Mouse (Mus musculus) kidney, postnatal 25 days (tissue): ENCODE results near the gene Slc7a6.

ENCODE experiments used
- DNase-seq, 2 experiments: peaks; one replicate each; pipeline ENCODE4 v3.0.0; 2021; ENCODE audit warnings: mixed read lengths in 2 of 2

Slc7a6 gene

DNA sequence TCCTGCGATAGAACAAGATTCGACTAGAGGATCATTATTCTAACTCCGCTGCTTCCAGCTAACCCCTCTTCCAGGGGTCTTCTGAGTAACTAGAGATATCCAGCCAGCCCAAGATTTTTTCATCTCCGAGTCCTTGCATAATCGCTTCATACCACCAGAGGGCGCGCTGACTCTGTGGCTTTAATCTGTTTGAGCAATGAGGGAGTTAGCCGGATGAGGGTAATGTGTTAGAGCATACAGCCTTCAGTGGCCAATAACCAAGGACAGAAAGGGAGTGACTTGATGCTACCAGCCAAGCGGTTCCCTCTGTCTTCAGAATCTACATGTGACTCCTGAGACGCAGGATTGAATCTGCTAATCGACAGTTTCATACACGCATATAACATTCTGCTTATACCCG is 27.9 kb upstream of the Slc7a6 start:
- DNase-seq: peak; percentile 81 to 88

- DNase-seq: no peak
These were observed 23.3 kb upstream of the Slc7a6 start for GRCm38 (mm10) chr8:106145331-106145730.

DNA sequence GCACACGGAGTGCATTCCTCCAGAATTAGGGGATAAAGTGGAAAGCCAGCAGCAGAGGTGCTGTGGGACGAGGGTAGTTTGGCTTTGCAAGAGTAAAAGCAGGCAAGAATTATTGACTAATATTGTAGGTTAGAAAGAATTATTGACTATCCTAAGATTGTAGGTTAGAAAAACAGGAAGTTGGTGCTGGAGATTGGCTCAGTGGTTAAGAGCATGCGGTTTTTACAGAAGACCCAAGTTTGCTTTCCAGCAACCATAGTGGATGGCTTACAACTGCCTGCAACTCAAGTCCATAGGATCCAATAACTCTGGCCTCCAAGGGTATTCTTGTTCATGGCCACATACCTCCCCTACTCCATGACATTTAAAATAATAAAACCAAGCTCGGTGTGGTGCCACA is 22.6 kb upstream of the Slc7a6 start:
- DNase-seq: no peak

DNA sequence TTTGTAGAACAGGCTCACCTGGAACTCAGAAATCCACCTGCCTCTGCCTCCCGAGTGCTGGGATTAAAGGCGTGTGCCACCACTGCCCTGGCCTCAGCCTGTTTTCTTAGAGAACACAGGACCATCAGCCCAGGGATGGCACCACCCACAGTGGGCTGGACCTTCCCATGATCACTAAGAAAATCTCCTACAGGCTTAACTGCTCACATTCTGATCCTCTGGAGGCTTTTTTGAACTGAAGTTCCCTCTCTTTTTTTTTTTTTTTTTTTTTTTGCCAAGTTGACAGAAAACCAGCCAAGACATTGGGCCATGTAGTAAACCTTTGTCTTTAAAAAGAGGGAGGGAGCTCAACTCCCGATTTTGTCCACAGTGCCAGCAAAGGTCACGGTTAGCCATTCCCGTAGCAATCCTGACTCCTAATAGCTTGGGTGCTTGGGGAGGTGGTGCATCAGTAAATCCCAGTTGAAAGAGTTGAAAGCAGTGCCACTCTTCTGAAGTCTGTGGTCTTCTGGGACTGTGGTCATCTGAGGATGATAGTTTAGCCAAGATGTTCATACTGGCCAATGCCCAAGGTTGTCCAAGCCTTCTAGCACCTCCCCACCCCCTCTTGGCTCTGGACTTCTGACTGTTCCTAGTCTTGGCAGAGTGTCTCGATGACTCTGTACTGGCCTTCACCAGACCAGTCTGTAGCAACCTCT is 20.6 kb upstream of the Slc7a6 start:
- peak in 1 of 2 experiments; percentile 34 for DNase-seq

- DNase-seq: no peak
These were observed 19.6 kb upstream of the Slc7a6 start for GRCm38 (mm10) chr8:106149025-106149424.

- peak; percentile 93 to 97 for DNase-seq
These were observed 18.6 kb upstream of the Slc7a6 start, which contains the start of gene Pla2g15 for GRCm38 (mm10) chr8:106149801-106150652. Gene Pla2g15 (plus strand): TSS chr8:106150399.

- no peak for DNase-seq
These were observed 18.0 kb upstream of the Slc7a6 start for GRCm38 (mm10) chr8:106150653-106151000.

DNA sequence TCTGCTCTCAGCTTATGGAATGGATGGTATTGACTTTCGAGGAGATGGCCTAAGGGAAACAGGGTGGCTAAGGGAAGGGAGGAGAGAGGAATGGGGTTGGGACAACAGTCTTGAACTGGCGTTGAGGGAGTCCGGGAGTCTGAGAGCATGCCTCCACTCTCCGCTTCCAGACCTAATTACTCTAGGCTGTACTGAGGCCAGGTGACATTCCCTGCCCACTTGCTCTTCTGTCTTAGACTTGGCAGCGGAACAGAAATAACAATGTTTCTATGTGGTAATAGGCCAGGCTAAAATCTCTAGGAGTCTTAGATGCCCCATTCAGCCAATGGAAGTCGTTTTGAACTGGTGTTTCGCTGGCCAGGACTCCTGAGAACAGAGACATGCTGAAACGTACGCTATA is 17.6 kb upstream of the Slc7a6 start:
- DNase-seq: peak in 1 of 2 experiments; percentile 31

GRCm38 (mm10) chr8:106152876-106153275 is 15.8 kb upstream of the Slc7a6 start:
- no peak for DNase-seq

DNA sequence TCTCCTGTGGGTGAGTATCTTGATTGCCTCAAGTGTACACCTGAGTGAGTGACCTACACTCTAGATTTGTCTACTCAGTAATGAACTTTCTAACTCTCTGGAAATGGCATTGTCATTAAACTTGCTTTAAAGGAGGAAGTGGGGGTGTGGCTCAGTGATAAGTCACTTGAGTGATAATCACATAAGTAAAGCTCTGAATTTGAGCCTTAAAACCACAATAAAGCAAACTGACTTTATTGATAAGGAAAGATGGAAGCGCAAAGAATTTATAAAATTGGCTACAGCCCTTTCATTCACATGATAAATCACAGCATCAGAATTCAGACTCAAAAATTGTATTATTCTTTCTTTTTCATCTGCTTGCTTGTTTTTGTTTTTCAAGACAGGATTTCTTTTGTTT is 11.2 kb upstream of the Slc7a6 start:
- DNase-seq: no peak

DNA sequence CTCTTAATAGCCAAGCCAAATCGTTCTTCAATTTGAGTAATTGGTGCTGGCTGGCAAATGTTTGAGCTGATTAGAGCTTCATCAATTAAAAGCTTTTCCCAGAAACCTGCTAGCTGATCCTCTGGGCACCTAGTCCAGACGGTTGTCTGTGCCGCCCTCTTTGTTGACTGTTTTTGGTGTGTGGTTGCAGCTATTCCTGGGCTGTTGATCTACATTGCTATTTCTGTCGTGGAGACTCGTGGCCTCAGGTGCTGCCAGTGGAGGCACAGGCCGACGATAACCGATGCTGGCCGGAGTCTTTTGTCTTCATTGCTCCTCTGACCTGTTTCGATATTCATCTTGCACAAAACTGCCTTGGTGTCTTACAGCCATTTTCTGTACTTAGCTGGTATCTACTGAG is 10.3 kb upstream of the Slc7a6 start:
- DNase-seq: no peak

- DNase-seq: no peak
These were observed 8.8 kb upstream of the Slc7a6 start for GRCm38 (mm10) chr8:106159876-106160275.

- no peak for DNase-seq
These were observed 5.4 kb upstream of the Slc7a6 start for GRCm38 (mm10) chr8:106163251-106163650.

DNA sequence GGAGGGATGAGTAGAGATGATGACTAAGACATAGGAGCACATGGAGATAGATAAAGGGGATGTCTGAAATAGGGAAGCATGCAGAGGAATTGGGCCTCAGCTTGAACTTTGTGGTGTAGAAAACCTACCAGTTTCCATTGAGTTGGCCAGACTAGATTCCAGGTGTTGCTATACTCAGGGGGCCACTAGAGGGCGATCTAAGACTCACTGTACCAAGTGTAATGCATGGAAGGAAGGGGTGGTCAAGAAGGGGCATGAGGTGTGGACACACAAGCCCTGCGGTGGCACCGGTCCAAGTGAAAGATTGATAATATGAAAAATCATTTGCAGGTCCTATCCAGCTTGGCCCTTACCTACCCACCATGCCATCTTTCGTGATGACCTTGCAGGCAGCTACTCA is 3.2 kb upstream of the Slc7a6 start:
- peak; percentile 71 to 88 for DNase-seq

- DNase-seq: peak in 1 of 2 experiments; percentile 37
These were observed 618 bp downstream of the Slc7a6 start for GRCm38 (mm10) chr8:106169017-106169933.

DNA sequence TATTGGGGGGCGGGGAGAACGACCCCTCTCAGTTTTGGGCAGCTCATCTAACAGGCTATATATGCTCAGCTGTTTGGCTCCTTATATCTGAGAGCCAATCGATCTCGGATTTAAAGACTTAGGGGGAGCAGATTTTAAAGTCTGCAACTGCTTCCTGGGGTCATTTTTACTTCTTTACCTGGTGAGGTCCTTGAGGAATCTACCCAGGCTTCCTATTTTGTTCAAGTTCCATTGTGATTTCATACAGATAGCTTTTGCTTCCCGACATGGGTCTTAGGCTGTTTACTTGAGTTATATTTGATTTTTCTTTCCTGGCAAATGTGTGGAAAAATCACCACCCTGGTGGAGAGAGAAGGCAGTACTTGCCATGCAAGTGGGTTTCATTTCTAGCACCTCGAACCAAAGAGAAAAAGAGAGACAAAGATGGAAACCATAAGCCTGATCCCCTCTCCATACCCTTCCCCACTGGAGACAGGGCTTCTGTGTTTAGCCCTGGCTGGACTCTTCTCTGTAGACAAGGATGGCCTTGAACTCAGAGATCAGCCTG is 1.4 kb downstream of the Slc7a6 start:
- no peak for DNase-seq

- DNase-seq: no peak
These were observed 4.9 kb downstream of the Slc7a6 start for GRCm38 (mm10) chr8:106173566-106173965.

DNA sequence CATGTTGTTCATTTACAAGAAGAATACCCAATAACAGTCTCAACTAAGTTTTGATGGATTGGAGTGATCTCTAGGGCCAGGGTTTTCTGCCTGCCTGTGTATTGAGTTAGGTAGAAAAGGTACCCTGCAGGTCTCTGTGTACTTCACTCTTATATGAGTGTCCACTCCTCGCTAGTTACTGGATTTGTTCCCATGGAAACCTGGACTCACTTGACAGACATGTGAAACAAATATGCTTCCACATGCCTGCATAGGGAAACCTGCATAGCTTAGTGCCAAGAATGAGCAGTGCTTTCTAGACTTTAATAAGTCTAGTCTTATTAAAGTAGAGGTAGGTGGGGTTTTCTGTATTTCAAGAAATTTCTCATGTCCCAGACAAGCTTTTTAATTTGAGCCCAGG is 8.2 kb downstream of the Slc7a6 start:
- DNase-seq: no peak

GRCm38 (mm10) chr8:106177594-106177993 is 8.9 kb downstream of the Slc7a6 start:
- DNase-seq: no peak

GRCm38 (mm10) chr8:106178428-106178827 is 9.8 kb downstream of the Slc7a6 start:
- no peak for DNase-seq

GRCm38 (mm10) chr8:106185628-106186270 is 17.1 kb downstream of the Slc7a6 start:
- peak in 1 of 2 experiments; percentile 40 for DNase-seq

DNA sequence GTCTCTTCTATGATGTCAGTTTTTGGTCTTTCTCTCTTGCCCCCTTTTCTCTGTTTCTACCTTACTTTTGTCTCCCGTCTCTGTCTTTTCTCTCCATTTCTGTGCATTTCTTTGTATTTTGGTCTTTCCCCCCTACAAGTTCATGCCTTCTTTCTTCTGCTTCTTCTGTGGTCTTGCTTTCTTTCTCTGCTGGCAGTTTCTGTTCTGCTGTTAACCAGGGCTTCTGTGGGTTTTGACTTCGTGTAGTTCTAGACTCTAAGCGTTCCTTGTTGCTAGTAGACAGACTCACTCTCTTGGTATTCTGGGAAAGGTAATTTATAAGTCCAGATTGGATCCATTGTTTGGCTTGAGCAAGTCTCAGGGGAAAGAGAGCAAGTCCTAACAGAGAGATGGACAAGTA is 17.7 kb downstream of the Slc7a6 start:
- no peak for DNase-seq
